Mouse (Mus musculus): Measurements from ENCODE around the gene Polr3a. TPM values are rescaled to one million over a fixed set of nuclear protein-coding genes. Genes with fewer than 3 reads are reported as not detected.
"Not testable (repeated sequence)": the region's sequence is repeated elsewhere in the genome, so short reads cannot be mapped to it uniquely, and the experiment has no call there.

Polr3a gene
- polyA plus RNA-seq, 1 experiment from 2014 or later = 14.9 TPM

- no peak for ATAC-seq (ENCODE audit: insufficient read depth, low FRiP score)
Measured at GRCm38 (mm10) chr14:24498561-24499255, 11.8 kb upstream of the Polr3a start.

GRCm38 (mm10) chr14:24497443-24497842 is 10.6 kb upstream of the Polr3a start:
- WGBS = 80% methylated on average over 1 of the region's 1 CpGs
- Histone ChIP-seq H3K27me3 (ENCODE audit: control insufficient read depth, insufficient read depth, low read length) (no peaks in the 10 kb centered on the region), H3K36me3 (ENCODE audit: control insufficient read depth, insufficient read depth, low read length) (peaks cover 23% of the 10 kb centered on the region), H3K4me1 (ENCODE audit: control insufficient read depth, insufficient read depth, low read length) (peaks cover 28% of the 10 kb centered on the region), H3K4me2 (ENCODE audit: low read depth, low read length) (no peak overlapping the region), H3K27ac (ENCODE audit: low read length) (no peak overlapping the region), H3K4me3 (replicated peaks; ENCODE audit: low read length) (no peak overlapping the region), H3K9ac (ENCODE audit: low read length) (no peak overlapping the region), H3K9me3 (replicated peaks; ENCODE audit: control insufficient read depth, low read length) (no peaks in the 10 kb centered on the region)
- ATAC-seq (ENCODE audit: insufficient read depth, low FRiP score) = no peak

More at GRCm38 (mm10) chr14:24498561-24499255, 11.8 kb upstream of the Polr3a start:
- H3K36me3 ChIP-seq (ENCODE audit: control insufficient read depth, insufficient read depth, low read length) = peaks cover 20% of the 10 kb centered on the region
- no peaks in the 10 kb centered on the region for H3K9me3 ChIP-seq (replicated peaks; ENCODE audit: control insufficient read depth, low read length)
- H3K4me1 ChIP-seq (ENCODE audit: control insufficient read depth, insufficient read depth, low read length) = peaks cover 18% of the 10 kb centered on the region
- no peak overlapping the region for H3K4me2 ChIP-seq (ENCODE audit: low read depth, low read length)
- WGBS = 49% methylated on average over 5 of the region's 5 CpGs
- H3K4me3 ChIP-seq (replicated peaks; ENCODE audit: low read length) = no peak overlapping the region
- H3K27me3 ChIP-seq (ENCODE audit: control insufficient read depth, insufficient read depth, low read length) = no peaks in the 10 kb centered on the region
- H3K9ac ChIP-seq (ENCODE audit: low read length) = no peak overlapping the region
- H3K27ac ChIP-seq (ENCODE audit: low read length) = no peak overlapping the region

GRCm38 (mm10) chr14:24496507-24496906 is 9.6 kb upstream of the Polr3a start:
- peaks cover 23% of the 10 kb centered on the region for H3K36me3 ChIP-seq (ENCODE audit: control insufficient read depth, insufficient read depth, low read length)

GRCm38 (mm10) chr14:24493256-24493655 is 6.4 kb upstream of the Polr3a start:
- Histone ChIP-seq H3K27ac (ENCODE audit: low read length) (no peak overlapping the region), H3K36me3 (ENCODE audit: control insufficient read depth, insufficient read depth, low read length) (peaks cover 19% of the 10 kb centered on the region), H3K27me3 (ENCODE audit: control insufficient read depth, insufficient read depth, low read length) (no peaks in the 10 kb centered on the region), H3K9me3 (replicated peaks; ENCODE audit: control insufficient read depth, low read length) (no peaks in the 10 kb centered on the region), H3K4me3 (replicated peaks; ENCODE audit: low read length) (no peak overlapping the region), H3K4me1 (ENCODE audit: control insufficient read depth, insufficient read depth, low read length) (peaks cover 29% of the 10 kb centered on the region; the same call in 1 of the 2 replicates), H3K4me2 (ENCODE audit: low read depth, low read length) (peak overlapping the region; percentile 28; the same call in 1 of the 2 replicates), H3K9ac (ENCODE audit: low read length) (no peak overlapping the region)
- 82% methylated on average over 9 of the region's 9 CpGs for WGBS
- no peak for ATAC-seq (ENCODE audit: insufficient read depth, low FRiP score)

More at GRCm38 (mm10) chr14:24496507-24496906, 9.6 kb upstream of the Polr3a start:
- H3K4me1 ChIP-seq (ENCODE audit: control insufficient read depth, insufficient read depth, low read length) = peaks cover 35% of the 10 kb centered on the region
- no peaks in the 10 kb centered on the region for H3K9me3 ChIP-seq (replicated peaks; ENCODE audit: control insufficient read depth, low read length)
- no peak overlapping the region for H3K27ac ChIP-seq (ENCODE audit: low read length)
- 90% methylated on average over 1 of the region's 1 CpGs for WGBS
- H3K4me2 ChIP-seq (ENCODE audit: low read depth, low read length) = no peak overlapping the region
- H3K27me3 ChIP-seq (ENCODE audit: control insufficient read depth, insufficient read depth, low read length) = no peaks in the 10 kb centered on the region
- H3K4me3 ChIP-seq (replicated peaks; ENCODE audit: low read length) = no peak overlapping the region
- H3K9ac ChIP-seq (ENCODE audit: low read length) = no peak overlapping the region
- ATAC-seq (ENCODE audit: insufficient read depth, low FRiP score) = no peak

- H3K4me2 ChIP-seq (ENCODE audit: low read depth, low read length) = peak overlapping the region; percentile 78
- peak overlapping the region; percentile 94 for H3K4me3 ChIP-seq (replicated peaks; ENCODE audit: low read length)
- no peaks in the 10 kb centered on the region for H3K9me3 ChIP-seq (replicated peaks; ENCODE audit: control insufficient read depth, low read length)
- ATAC-seq (ENCODE audit: insufficient read depth, low FRiP score) = no peak
- WGBS = 2% methylated on average over 11 of the region's 11 CpGs
- H3K27me3 ChIP-seq (ENCODE audit: control insufficient read depth, insufficient read depth, low read length) = no peaks in the 10 kb centered on the region
- H3K4me1 ChIP-seq (ENCODE audit: control insufficient read depth, insufficient read depth, low read length) = peaks cover 29% of the 10 kb centered on the region; the same call in 1 of the 2 replicates
- H3K27ac ChIP-seq (ENCODE audit: low read length) = peak overlapping the region; percentile 78
- H3K36me3 ChIP-seq (ENCODE audit: control insufficient read depth, insufficient read depth, low read length) = peaks cover 10% of the 10 kb centered on the region
- peak overlapping the region; percentile 99 for H3K9ac ChIP-seq (ENCODE audit: low read length)
Measured at GRCm38 (mm10) chr14:24491266-24491981, 4.6 kb upstream of the Polr3a start.

GRCm38 (mm10) chr14:24490468-24491265 is 3.8 kb upstream of the Polr3a start:
- H3K9me3 ChIP-seq (replicated peaks; ENCODE audit: control insufficient read depth, low read length) = no peaks in the 10 kb centered on the region
- WGBS = under 1% methylated on average over 64 of the region's 64 CpGs
- H3K9ac ChIP-seq (ENCODE audit: low read length) = peak overlapping the region; percentile 99
- H3K4me3 ChIP-seq (replicated peaks; ENCODE audit: low read length) = peak overlapping the region; percentile 94
- ATAC-seq (ENCODE audit: insufficient read depth, low FRiP score) = peak; percentile 97
- H3K36me3 ChIP-seq (ENCODE audit: control insufficient read depth, insufficient read depth, low read length) = peaks cover 4% of the 10 kb centered on the region
- H3K27me3 ChIP-seq (ENCODE audit: control insufficient read depth, insufficient read depth, low read length) = no peaks in the 10 kb centered on the region
- peak overlapping the region; percentile 78 for H3K27ac ChIP-seq (ENCODE audit: low read length)
- peak overlapping the region; percentile 78 for H3K4me2 ChIP-seq (ENCODE audit: low read depth, low read length)
- H3K4me1 ChIP-seq (ENCODE audit: control insufficient read depth, insufficient read depth, low read length) = peaks cover 34% of the 10 kb centered on the region

GRCm38 (mm10) chr14:24489772-24490171 is 2.9 kb upstream of the Polr3a start:
- peaks cover 37% of the 10 kb centered on the region for H3K4me1 ChIP-seq (ENCODE audit: control insufficient read depth, insufficient read depth, low read length)
- not testable (repeated sequence) for H3K4me2 ChIP-seq (ENCODE audit: low read depth, low read length); H3K27me3 ChIP-seq (ENCODE audit: control insufficient read depth, insufficient read depth, low read length); ATAC-seq (ENCODE audit: insufficient read depth, low FRiP score); H3K36me3 ChIP-seq (ENCODE audit: control insufficient read depth, insufficient read depth, low read length); H3K9me3 ChIP-seq (replicated peaks; ENCODE audit: control insufficient read depth, low read length); H3K4me3 ChIP-seq (replicated peaks; ENCODE audit: low read length); H3K9ac ChIP-seq (ENCODE audit: low read length); H3K27ac ChIP-seq (ENCODE audit: low read length)
- 89% methylated on average over 7 of the region's 7 CpGs for WGBS

- ATAC-seq (ENCODE audit: insufficient read depth, low FRiP score) = no peak
- 6% methylated on average over 13 of the region's 13 CpGs for WGBS
- peak overlapping the region; percentile 74 for H3K4me3 ChIP-seq (replicated peaks; ENCODE audit: low read length)
Measured at GRCm38 (mm10) chr14:24486241-24486767, 554 bp downstream of the Polr3a start.

More at GRCm38 (mm10) chr14:24486241-24486767, 554 bp downstream of the Polr3a start:
- Histone ChIP-seq H3K4me2 (ENCODE audit: low read depth, low read length) (peak overlapping the region; percentile 62), H3K27me3 (ENCODE audit: control insufficient read depth, insufficient read depth, low read length) (no peaks in the 10 kb centered on the region), H3K4me1 (ENCODE audit: control insufficient read depth, insufficient read depth, low read length) (peaks cover 8% of the 10 kb centered on the region), H3K36me3 (ENCODE audit: control insufficient read depth, insufficient read depth, low read length) (peaks cover 9% of the 10 kb centered on the region), H3K9ac (ENCODE audit: low read length) (peak overlapping the region; percentile 83), H3K9me3 (replicated peaks; ENCODE audit: control insufficient read depth, low read length) (no peaks in the 10 kb centered on the region), H3K27ac (ENCODE audit: low read length) (peak overlapping the region; percentile 14)

Data from stomach, embryonic 16.5 days (tissue).